Mouse (Mus musculus): ENCODE measurements around the gene Pip5kl1. TPM values are rescaled to one million over a fixed set of nuclear protein-coding genes. Genes with fewer than 3 reads are reported as not detected.

Pip5kl1 gene
- total and polyA plus RNA-seq, 2 experiments from 2014 or later, result 15.1 to 19.1 TPM

DNA sequence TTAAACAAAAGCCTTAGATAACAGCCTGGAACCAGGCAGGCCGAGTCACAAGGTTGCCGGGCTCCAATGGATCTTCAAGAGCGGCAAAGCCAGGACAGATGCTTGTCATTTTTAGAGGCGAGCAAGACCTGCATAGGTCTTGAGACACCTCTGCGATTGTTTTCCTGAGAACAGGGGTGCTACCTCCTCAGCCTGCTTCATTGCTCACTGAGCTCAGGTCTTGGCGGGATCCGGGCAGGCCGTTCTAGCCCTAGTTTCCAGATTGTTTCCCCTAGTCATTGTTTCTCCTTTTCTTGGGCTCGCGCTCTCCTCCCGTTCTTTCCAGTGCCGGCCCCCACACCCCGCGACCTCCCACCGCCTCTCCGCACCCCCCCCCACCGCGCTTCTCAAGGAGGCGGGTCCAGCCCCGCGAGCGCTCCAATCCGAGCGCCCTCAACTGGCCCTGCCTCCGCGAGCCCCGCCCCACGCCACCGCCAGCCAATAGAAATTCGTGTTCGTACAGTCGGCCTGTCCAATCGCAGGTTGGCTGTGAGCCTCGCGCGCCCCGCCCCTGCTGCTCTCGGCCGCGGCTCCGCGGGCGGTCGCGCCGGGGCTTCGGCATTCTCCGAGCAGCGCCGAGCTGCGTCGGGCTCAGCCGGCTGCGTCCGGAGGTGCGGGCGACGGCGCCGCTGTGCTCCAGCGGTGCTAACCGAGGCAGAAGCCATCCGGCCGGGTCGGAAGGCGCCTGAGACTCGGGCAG, 39.7 kb upstream of the Pip5kl1 start, which contains the start of gene Fam102a:
Gene Fam102a (plus strand): TSS at position 600 of the 739 bp plus-strand sequence.
- H3K27ac ChIP-seq, result peak within 1 kb of the TSS; percentile 94
- under 1% methylated on average over 64 of the region's 67 CpGs for WGBS
- peak within 1 kb of the TSS; percentile 97 for H3K4me3 ChIP-seq (ENCODE audit: low read length)
- H3K27me3 ChIP-seq (ENCODE audit: insufficient read depth, low read length), result no peaks in the 10 kb centered on the region
- DNase-seq (ENCODE audit: low spot score) (peak; percentile 98), ATAC-seq (peak; percentile 97)
- peak within 1 kb of the TSS; percentile 99 for H3K9ac ChIP-seq (replicated peaks; ENCODE audit: low read length)
- H3K9me3 ChIP-seq (ENCODE audit: low read length), result no peaks in the 10 kb centered on the region
- no peak for TF ChIP-seq CTCF (IDR thresholded peaks at IDR 0.05; ENCODE audit: low read depth)
- H3K36me3 ChIP-seq (ENCODE audit: insufficient read depth, low read length), result no peaks in the 10 kb centered on the region
- H3K4me1 ChIP-seq (ENCODE audit: insufficient read depth, low read length), result peaks cover 23% of the 10 kb centered on the region
- H3K4me2 ChIP-seq (ENCODE audit: low read depth, low read length), result peak within 1 kb of the TSS; percentile 74

DNA sequence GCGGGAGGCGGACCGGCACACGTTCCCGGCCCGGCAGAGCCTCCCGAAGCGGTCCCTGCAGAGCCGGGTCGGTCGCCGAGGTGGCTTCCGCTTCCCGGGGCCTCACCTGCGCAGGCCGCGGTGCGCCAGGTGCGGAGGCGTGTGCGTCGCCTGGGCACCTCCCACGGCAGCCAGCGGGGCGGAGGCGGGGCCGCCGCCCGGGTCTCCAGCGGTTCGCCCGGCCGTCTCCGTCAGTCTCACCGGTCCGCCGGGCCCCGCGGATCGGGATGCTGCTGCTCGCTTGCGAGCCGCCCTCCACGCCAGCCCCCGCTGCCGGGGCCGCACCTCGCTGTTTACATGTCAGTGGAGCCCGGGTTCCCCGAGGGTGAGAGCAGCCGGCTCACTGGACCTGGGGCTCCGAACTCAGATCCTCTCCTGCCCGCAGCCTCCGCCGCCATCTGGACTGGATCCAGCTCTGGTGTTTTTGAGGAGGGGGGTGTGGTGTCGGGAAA, 39.1 kb upstream of the Pip5kl1 start:
- Histone ChIP-seq H3K9me3 (ENCODE audit: low read length) (no peaks in the 10 kb centered on the region), H3K36me3 (ENCODE audit: insufficient read depth, low read length) (no peaks in the 10 kb centered on the region), H3K27ac (peak overlapping the region; percentile 94), H3K27me3 (ENCODE audit: insufficient read depth, low read length) (no peaks in the 10 kb centered on the region), H3K4me3 (ENCODE audit: low read length) (peak overlapping the region; percentile 97), H3K4me2 (ENCODE audit: low read depth, low read length) (peak overlapping the region; percentile 74), H3K9ac (replicated peaks; ENCODE audit: low read length) (peak overlapping the region; percentile 99), H3K4me1 (ENCODE audit: insufficient read depth, low read length) (peaks cover 25% of the 10 kb centered on the region)
- ATAC-seq, result no peak
- under 1% methylated on average over 45 of the region's 56 CpGs for WGBS
- no peak for TF ChIP-seq CTCF (IDR thresholded peaks at IDR 0.05; ENCODE audit: low read depth)
- peak; percentile 68 for DNase-seq (ENCODE audit: low spot score)

GRCm38 (mm10) chr2:32536086-32536633, 38.4 kb upstream of the Pip5kl1 start:
- 2% methylated on average over 14 of the region's 14 CpGs for WGBS
- ATAC-seq (no peak), DNase-seq (ENCODE audit: low spot score) (peak; percentile 53)
- H3K36me3 ChIP-seq (ENCODE audit: insufficient read depth, low read length), result no peaks in the 10 kb centered on the region
- H3K27me3 ChIP-seq (ENCODE audit: insufficient read depth, low read length), result no peaks in the 10 kb centered on the region
- H3K4me3 ChIP-seq (ENCODE audit: low read length), result peak overlapping the region; percentile 97
- H3K4me1 ChIP-seq (ENCODE audit: insufficient read depth, low read length), result peaks cover 25% of the 10 kb centered on the region
- H3K9ac ChIP-seq (replicated peaks; ENCODE audit: low read length), result peak overlapping the region; percentile 99
- H3K27ac ChIP-seq, result peak overlapping the region; percentile 94
- H3K4me2 ChIP-seq (ENCODE audit: low read depth, low read length), result peak overlapping the region; percentile 74
- no peaks in the 10 kb centered on the region for H3K9me3 ChIP-seq (ENCODE audit: low read length)
- no peak for TF ChIP-seq CTCF (IDR thresholded peaks at IDR 0.05; ENCODE audit: low read depth)

GRCm38 (mm10) chr2:32536634-32537359, 37.8 kb upstream of the Pip5kl1 start:
- Histone ChIP-seq H3K27me3 (ENCODE audit: insufficient read depth, low read length) (no peaks in the 10 kb centered on the region), H3K36me3 (ENCODE audit: insufficient read depth, low read length) (no peaks in the 10 kb centered on the region), H3K4me2 (ENCODE audit: low read depth, low read length) (peak overlapping the region; percentile 74), H3K27ac (peak overlapping the region; percentile 94), H3K9me3 (ENCODE audit: low read length) (no peaks in the 10 kb centered on the region), H3K4me3 (ENCODE audit: low read length) (peak overlapping the region; percentile 97), H3K9ac (replicated peaks; ENCODE audit: low read length) (peak overlapping the region; percentile 99), H3K4me1 (ENCODE audit: insufficient read depth, low read length) (peaks cover 25% of the 10 kb centered on the region)
- TF ChIP-seq CTCF (IDR thresholded peaks at IDR 0.05; ENCODE audit: low read depth), result peak; percentile 35; the same call in 1 of the 2 replicates
- ATAC-seq (no peak), DNase-seq (ENCODE audit: low spot score) (peak; percentile 68)
- WGBS, result 2% methylated on average over 11 of the region's 11 CpGs

DNA sequence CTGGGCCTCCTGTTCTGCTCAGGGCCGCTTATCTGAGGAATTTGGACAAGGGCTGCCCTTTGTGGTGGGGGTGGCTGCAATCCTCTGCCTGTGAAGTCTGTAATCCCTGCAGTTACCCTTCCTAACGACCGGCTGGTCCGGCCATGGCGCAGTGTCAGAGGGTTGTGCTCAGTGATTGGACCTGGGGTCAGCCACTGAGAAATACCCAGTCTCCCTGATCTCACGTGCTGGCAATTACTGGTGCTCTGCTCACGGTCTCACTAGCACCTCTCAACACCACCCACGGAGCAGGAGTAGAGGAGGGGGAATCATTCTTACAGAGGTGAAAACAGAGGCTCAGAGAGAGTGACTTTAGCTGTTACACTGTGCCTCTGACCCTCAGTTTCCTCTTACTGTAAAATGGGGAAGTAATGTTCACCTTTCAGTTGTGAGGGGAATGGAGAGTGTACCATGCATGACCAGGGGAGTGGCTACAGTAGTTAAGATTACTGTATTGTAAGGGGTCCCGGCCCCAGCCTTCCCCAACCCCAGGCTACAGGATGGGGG, 37.2 kb upstream of the Pip5kl1 start:
- 9% methylated on average over 9 of the region's 9 CpGs for WGBS
- Histone ChIP-seq H3K4me2 (ENCODE audit: low read depth, low read length) (peak overlapping the region; percentile 74), H3K4me3 (ENCODE audit: low read length) (peak overlapping the region; percentile 97), H3K27ac (peak overlapping the region; percentile 94; the same call in 1 of the 2 replicates), H3K27me3 (ENCODE audit: insufficient read depth, low read length) (no peaks in the 10 kb centered on the region), H3K4me1 (ENCODE audit: insufficient read depth, low read length) (peaks cover 27% of the 10 kb centered on the region), H3K36me3 (ENCODE audit: insufficient read depth, low read length) (no peaks in the 10 kb centered on the region), H3K9ac (replicated peaks; ENCODE audit: low read length) (peak overlapping the region; percentile 99), H3K9me3 (ENCODE audit: low read length) (no peaks in the 10 kb centered on the region)
- DNase-seq (ENCODE audit: low spot score) (peak; percentile 23), ATAC-seq (no peak)
- TF ChIP-seq CTCF (IDR thresholded peaks at IDR 0.05; ENCODE audit: low read depth), result no peak

DNA sequence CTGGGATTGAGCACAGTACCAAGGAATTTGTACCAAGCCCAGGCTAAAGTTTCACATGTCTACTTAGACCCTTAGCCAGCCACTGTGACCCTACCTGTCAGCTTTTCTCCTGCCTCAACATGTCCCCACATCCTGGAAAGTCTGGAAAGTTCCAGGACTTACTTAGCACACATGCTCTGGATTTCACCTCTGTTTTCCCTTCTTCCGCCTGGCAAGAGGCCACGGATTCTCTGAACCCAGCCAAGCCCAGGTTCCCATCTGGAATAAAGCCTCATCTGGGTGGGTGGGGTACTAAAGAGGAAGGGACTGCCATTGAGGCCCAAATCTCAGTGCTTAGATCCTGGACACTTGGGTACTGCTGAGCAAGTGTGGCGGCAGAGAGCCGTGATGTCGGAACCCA, 36.7 kb upstream of the Pip5kl1 start:
- no peaks in the 10 kb centered on the region for H3K36me3 ChIP-seq (ENCODE audit: insufficient read depth, low read length)
- peaks cover 32% of the 10 kb centered on the region for H3K4me1 ChIP-seq (ENCODE audit: insufficient read depth, low read length)
- H3K27ac ChIP-seq, result peak overlapping the region; percentile 94; the same call in 1 of the 2 replicates
- no peaks in the 10 kb centered on the region for H3K9me3 ChIP-seq (ENCODE audit: low read length)
- 57% methylated on average over 5 of the region's 5 CpGs for WGBS
- ATAC-seq, result no peak
- no peaks in the 10 kb centered on the region for H3K27me3 ChIP-seq (ENCODE audit: insufficient read depth, low read length)
- H3K9ac ChIP-seq (replicated peaks; ENCODE audit: low read length), result peak overlapping the region; percentile 99; the same call in 1 of the 2 replicates
- no peak for TF ChIP-seq CTCF (IDR thresholded peaks at IDR 0.05; ENCODE audit: low read depth)
- no peak for DNase-seq (ENCODE audit: low spot score)
- H3K4me2 ChIP-seq (ENCODE audit: low read depth, low read length), result peak overlapping the region; percentile 74
- H3K4me3 ChIP-seq (ENCODE audit: low read length), result peak overlapping the region; percentile 97

All from hindbrain, postnatal 0 days (tissue).